Mouse (Mus musculus): ENCODE results near the gene Rab3a.

Gene Rab3a

GRCm38 (mm10) chr8:70774740-70775139, 20.3 kb downstream of the Rab3a start:
- no peak for DNase-seq (ENCODE audit: low spot score in 2 of 2)

GRCm38 (mm10) chr8:70775227-70775626, 20.7 kb downstream of the Rab3a start:
- no peak for DNase-seq (ENCODE audit: low spot score in 2 of 2)

DNA sequence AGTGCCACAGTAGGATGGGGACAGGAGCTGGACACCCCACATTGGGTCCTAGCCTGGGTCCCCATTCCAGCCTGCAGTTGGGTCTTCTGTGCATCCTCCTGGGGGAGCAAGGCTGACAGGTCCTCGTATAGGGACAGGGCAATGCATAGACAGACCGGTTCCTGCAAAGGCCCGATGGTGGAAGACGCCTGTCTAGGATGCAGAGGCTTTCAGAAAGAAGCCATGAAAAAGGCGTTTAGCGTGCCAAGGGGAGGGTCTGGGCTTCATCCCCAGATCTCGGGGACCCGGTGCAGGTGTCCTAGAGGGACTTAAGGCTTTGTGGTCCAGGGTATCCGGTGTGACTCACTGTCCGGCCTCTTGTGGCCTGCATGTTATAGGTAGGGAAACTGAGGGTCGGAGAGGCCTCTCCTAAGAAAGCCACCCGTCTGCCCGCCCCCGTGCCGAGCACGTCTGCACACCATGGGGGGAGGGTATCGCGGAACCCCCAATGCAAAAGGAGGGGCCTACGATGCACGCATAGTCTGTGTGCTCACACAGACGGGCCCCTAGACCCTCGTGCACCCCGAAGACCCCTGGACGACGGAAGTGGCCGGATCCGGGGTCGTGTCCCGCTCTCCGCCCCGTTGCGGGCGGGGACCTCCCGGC, 21.5 kb downstream of the Rab3a start:
- no peak for DNase-seq (ENCODE audit: low spot score in 2 of 2)

DNA sequence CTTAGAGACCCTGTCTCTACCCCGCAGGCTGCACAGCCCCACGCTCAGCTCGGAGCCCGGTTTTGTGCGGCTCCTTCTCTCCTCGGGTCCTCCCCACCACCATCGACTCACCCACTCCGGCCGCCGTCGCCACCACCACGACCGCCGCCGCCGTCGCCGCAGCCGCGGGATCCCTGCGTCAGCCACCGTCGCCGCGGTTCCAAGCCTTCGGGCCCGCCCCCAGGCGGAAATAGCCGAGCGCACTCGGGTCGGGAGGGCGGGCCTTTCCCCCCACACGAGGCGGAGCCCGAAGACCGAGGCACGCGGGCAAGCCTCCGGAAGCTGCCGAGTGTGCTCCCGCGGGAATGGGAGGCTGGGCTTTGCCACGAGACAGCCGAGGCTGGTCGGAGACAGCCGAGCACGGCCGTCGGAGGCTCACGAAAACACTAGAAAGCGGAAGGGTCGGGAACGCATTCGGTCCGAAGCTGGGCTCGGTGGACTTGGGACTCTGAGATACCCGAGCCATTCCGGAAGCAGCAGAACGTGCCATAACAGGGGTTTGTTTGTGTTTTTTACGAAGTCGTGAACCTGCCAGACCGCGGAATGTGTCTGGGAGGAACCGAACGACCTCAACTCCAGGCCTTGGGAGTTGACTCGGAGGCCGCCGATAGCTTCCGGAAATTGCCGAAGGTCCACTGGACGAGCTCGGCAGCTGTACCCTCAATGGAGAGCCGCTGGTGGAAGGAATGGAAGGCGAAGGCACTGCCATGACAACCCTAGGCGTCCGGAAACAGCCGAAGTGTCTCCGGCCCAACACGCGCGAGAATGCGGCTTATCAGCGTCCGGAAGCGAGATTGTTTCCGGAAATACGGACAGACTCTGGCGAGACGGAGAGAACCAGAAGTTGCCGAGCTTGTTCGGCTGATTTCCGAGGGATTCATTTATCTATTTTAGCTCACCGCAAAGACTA, 22.3 kb downstream of the Rab3a start, which contains the start of gene Pik3r2:
Pik3r2 (minus strand) TSS at position 218 of the 949 bp plus-strand sequence.
- peak; percentile 97 to 99 for DNase-seq (ENCODE audit: low spot score in 2 of 2)

GRCm38 (mm10) chr8:70780093-70780492, 25.6 kb downstream of the Rab3a start:
- no peak for DNase-seq (ENCODE audit: low spot score in 2 of 2)

- DNase-seq (ENCODE audit: low spot score in 2 of 2): no peak
Measured at GRCm38 (mm10) chr8:70786291-70787050, 32.0 kb downstream of the Rab3a start.

DNA sequence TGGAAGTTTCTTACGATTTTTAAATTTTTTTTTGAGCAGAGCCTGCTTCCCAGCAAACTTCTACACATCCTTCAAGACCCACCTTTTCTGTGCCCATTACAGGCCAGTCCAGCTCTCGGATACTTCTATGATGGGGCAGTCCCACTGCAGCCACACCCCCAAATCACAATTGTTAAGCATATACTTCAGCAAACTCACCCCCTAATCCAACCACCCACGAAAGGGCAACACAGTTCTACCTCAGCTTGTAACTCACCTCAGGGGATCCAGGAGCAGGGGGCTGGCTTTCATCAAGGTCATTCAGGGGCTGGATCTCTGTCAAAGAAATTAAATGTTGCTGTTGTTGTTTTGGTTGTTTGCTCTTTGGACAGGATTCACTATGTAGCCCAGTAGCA, 32.6 kb downstream of the Rab3a start:
- no peak for DNase-seq (ENCODE audit: low spot score in 2 of 2)

GRCm38 (mm10) chr8:70787941-70788667, 33.6 kb downstream of the Rab3a start:
- DNase-seq (ENCODE audit: low spot score in 2 of 2): no peak

DNA sequence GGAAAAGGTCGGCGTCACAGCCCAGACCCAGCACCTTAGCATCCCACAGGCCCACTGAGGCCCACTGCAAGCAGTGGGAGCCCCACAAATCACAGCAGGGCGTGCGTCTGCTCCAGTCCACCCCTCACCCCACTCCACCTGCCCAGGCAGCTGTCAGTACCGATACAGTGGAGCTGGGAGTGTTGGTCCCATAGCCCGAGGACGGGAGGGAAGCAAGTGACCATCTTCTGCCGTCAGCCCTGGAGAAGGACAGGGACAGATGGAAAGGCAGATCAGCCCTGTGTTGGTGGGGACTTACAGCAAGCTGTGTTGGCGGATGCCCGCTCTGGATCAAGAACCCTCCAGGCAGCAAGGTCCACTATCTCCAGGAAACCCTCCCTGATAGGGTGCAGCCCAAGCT, 34.6 kb downstream of the Rab3a start:
- DNase-seq (ENCODE audit: low spot score in 2 of 2): no peak

DNA sequence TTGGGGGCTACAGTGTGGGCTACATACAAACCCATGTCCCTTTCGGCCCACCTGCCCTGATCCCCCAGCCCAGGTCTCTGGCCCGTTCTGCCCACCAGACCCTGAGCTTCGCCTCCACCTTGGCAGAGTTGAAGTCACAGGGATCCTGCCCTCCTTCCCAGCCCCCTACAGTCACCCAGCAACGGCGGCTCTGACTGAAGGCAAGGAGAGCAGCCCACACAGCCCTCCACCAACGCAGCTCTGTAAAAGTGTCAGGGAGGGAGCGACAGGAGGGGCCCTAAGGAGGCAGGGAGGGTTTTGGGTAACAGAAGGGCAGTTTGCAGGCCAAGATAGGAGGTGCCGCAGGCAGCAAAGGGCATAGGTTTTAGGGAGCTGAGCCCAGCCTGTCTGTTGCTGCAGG, 36.4 kb downstream of the Rab3a start:
- DNase-seq (ENCODE audit: low spot score in 2 of 2): no peak

DNA sequence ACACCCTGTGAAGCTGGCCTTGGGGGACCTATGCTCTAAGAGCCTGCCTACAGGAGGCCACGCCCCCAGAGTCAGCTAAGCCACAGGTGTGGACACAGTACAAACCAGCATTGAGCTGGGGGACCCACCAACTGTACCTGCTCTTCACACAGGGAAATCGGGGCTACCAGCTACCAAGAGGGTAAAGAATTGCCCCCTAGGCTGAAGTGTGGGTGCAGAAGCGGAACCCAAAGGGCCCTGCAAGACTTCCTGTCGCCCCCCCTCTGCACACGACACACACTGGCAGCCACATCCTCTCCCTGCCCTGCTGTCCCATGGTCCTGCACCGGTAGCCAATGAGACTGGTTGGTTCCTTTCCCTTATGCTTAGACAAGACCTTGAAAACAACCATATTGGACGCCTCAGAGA, 36.8 kb downstream of the Rab3a start:
- peak in 1 of 2 experiments; percentile 54 for DNase-seq (ENCODE audit: low spot score in 2 of 2)

DNA sequence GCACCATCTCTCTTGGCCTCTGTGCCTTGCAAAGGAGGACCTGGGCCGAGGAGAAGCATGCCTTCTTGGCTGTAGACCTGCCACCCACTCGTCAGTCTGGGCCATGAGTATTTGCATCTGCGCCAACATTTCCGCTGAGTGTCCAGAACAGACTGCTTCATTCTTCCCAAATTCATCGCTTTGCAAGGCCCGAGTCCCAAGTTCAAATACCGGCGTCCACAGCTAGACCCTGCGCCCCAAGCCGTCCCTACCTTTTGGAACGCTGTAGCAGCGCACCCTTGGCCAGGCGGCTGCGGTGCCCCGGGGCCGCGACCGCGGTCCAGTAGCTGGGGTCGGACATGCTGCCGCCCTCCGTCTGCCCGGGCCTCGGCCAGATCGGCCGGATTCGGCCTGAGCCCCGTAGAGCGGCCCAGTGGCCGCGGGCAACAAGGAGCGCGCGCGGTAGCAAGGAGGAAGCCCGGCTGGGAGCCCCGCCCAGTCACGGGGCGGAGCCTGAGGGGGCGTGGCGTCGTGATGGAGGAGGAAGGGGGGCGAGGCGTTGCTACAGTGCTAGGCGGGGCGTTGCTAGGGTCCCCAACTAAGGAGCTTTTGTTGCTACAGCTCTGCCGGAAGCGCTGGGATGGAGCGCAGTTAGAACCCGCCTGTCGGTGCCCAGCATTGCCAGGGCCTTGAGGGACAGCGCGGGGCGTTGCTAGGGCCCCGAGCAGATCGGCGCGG, 37.7 kb downstream of the Rab3a start:
- peak; percentile 95 to 96 for DNase-seq (ENCODE audit: low spot score in 2 of 2)

DNA sequence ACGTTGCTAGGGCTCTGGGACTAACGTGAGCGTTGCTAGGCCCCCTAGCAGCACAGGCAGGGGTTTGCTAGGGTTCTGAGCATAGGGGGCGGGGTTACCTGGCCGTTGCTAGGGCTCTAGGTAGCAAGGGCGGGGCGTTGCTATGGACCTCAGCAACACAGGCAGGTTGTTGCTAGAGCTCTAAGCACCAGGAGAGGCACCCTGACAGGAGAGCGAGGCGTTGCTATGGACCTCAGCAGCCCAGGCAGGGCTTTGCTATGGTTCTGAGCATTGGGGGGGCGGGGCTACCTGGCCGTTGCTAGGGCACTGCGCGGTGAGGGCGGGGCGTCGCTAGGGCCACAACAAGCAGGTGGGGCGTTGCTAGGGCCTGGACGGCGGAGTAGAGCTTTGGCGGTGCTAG, 38.2 kb downstream of the Rab3a start:
- DNase-seq (ENCODE audit: low spot score in 2 of 2): no peak

- no peak for DNase-seq (ENCODE audit: low spot score in 2 of 2)
Measured at GRCm38 (mm10) chr8:70794215-70794614, 39.7 kb downstream of the Rab3a start.

- DNase-seq (ENCODE audit: low spot score in 2 of 2): no peak
Measured at GRCm38 (mm10) chr8:70795370-70795769, 40.9 kb downstream of the Rab3a start.

DNA sequence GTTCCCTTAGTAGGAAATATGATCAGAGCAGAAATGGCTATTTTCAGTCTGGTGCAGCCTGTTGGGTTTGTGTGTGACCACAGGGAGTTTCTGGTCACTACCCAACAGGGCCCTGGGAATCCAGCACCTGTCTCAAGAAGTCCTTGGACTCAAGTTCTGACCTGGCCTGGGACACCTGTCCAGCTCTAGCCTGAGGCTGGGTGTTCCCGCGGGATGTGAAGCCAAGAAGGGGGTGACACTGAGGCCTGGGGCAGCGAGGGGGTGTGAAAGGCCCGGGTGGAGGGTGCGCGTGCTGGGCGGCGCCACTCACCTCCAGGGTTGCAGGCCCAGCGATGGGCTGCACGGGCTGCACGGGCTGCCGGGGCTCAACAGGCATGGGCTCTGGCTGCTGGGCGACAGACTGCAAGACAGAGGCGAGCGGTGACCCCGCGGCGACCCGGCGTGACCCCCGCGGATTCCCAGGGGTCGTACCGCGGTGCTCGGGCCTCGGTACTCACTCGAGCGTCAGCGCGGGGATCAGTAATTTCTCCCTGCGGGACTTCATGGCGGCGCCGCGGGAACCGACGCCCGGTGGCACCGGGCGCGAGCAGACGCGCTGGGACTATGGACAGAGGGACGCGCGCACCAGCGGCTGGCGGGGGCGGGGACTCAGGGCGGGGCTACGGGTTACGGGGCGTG, 42.1 kb downstream of the Rab3a start:
- DNase-seq (ENCODE audit: low spot score in 2 of 2): no peak

DNA sequence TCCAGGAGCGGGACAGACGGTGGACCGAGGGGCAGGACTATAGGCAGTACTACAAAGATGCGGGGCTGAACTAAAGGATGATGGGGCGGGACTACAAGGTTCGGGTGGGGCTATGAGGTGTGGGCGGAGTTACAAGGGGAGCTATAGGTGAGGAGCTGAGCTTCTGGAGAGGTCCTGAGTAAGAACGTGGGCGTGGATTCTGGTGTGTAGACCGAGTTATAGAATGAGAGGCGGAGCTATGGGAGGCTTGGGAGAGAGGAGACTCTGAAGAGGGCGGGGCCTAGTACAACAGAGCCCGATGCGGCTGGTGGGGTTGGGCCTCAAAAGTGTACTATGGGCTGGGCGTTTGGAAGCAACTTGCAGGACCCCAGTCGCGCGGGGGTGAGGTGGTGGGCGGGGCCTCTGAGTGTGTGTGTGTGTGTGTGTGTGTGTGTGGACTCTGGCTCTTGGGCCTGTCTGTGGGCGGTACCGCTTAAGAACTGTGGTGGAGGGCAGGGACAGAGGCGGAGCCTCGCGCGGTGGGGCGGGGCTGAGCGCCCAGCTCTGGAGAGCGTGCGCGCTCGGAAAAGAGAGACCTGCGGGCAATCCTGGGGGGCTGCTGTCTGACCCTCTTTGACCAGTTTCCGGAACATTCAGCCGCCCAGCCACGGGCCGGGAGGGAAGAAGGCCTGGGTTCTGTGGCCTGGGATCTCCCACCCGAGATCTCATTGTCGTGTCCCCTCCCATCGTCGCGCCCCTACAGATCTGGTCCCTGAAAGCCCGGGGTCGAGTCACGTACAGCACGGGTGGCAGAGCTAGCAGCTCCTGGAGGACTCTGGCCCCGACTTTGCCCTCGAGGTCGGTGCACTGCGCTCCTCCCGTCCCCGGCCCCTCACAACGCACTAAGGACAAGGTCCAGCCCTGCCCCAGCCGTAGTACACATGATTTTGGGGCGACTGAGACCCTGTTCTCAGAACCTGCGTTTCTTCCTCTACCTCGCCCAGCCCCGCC, 42.9 kb downstream of the Rab3a start:
- DNase-seq (ENCODE audit: low spot score in 2 of 2): peak; percentile 88

DNA sequence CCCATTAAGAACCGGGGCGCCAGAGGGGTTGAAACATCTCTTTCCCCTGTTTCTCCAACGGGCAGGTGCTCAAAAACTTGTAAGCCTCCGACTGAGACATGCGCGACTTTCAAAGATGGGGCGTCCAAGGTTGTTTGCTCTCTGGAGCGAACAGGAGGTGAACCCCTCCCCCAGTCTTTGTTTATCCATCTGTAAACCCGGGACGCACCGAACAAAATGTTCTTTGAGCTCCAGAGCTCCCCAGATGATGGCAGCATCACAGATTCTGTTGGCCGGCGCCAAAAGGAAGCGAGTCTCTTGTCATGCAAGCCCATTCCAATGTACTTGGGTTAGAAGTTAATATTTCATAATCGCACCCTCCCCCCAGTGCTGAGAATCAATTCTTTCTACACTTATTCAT, 43.8 kb downstream of the Rab3a start:
- peak in 1 of 2 experiments; percentile 53 for DNase-seq (ENCODE audit: low spot score in 2 of 2)

DNA sequence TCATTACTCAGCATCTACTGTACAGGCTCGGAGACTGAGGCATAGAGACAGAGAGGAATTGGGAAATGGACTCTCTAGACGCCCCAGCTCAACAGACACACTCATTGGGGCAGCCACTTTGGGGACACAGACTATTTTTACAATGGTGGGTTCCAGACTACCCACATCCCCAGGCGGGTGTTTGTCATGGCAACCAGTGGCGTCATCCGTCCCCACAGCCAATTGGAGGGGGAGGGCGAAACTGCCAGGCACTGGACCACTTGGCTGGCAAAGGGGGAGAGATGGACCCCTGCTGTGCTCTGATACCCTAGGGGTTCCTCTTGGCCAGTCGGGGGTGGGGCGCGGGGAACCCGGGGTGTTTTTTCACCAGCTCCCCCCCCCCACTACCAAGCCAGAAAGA, 46.2 kb downstream of the Rab3a start:
- DNase-seq (ENCODE audit: low spot score in 2 of 2): peak; percentile 72 to 75
